Mouse (Mus musculus) heart, embryonic 11.5 days (tissue): ENCODE results near the gene Sema6b. TPM values are rescaled to one million over a fixed set of nuclear protein-coding genes. Genes with fewer than 3 reads are reported as not detected.
A peak's percentile ranks its signal among the peaks of the same experiment; 100 is the strongest.

Source experiments
- ATAC-seq: fragments of 200-750 bp; cut with Nextera tagmentation; replicated peaks from 2 replicates; pipeline ENCODE4 v1.8.0; 2017; ENCODE audit warnings: moderate library complexity; ENCODE audit not compliant: insufficient number of reproducible peaks, low FRiP score, low TSS enrichment
- H3K27ac ChIP-seq: fragments of 300-500 bp; sonication (generic); 2 replicates; pipeline ENCODE4 v1.5.1; 2014; ENCODE audit warnings: mild to moderate bottlenecking, low read depth, low read length
- H3K27me3 ChIP-seq: fragments of 300-500 bp; sonication (generic); 2 replicates; pipeline ENCODE4 v1.6.1; 2014; ENCODE audit warnings: mild to moderate bottlenecking, low read length, mixed read lengths; ENCODE audit not compliant: control insufficient read depth, insufficient read depth
- H3K36me3 ChIP-seq: fragments of 300-500 bp; sonication (generic); 2 replicates; pipeline ENCODE4 v1.6.1; 2014; ENCODE audit warnings: mild to moderate bottlenecking, low read length, moderate library complexity, mixed read lengths; ENCODE audit not compliant: control insufficient read depth, insufficient read depth
- H3K4me1 ChIP-seq: fragments of 300-500 bp; sonication (generic); 2 replicates; pipeline ENCODE4 v1.6.1; 2014; ENCODE audit warnings: low read length; ENCODE audit not compliant: control insufficient read depth, insufficient read depth
- H3K4me2 ChIP-seq: fragments of 300-500 bp; sonication (generic); 2 replicates; pipeline ENCODE4 v1.6.1; 2014; ENCODE audit warnings: mild to moderate bottlenecking, moderate library complexity
- H3K4me3 ChIP-seq: fragments of 300-500 bp; sonication (generic); 2 replicates; pipeline ENCODE4 v1.5.1; 2014; ENCODE audit warnings: low read depth, low read length
- H3K9ac ChIP-seq: fragments of 300-500 bp; sonication (generic); 2 replicates; pipeline ENCODE4 v1.6.1; 2014; ENCODE audit warnings: mild to moderate bottlenecking, low read depth, low read length, moderate library complexity
- H3K9me3 ChIP-seq: fragments of 300-500 bp; sonication (generic); replicated peaks from 2 replicates; pipeline ENCODE4 v1.6.1; 2016; ENCODE audit warnings: low read length; ENCODE audit not compliant: control insufficient read depth
- WGBS: fragments of 180-500 bp; shearing (Covaris S2); extraction: QIAGEN DNeasy Blood & Tissue Kit; methylation state at CpG from one replicate; pipeline ENCODE4 v1.1.7; 2014; ENCODE audit not compliant: insufficient replicate concordance; 5-methylcytosine and 5-hydroxymethylcytosine counted together
- polyA plus RNA-seq: library from polyadenylated mRNA; unstranded; fragments of >200 nt; fragmentation: Nextera tagmentation; extraction: Ambion mirVana; gene quantifications from 2 replicates; pipeline ENCODE4 v1.2.1, GENCODE M21; 2014

The Sema6b gene
- polyA plus RNA-seq, 1 experiment from 2014 or later: 0.33 TPM

DNA sequence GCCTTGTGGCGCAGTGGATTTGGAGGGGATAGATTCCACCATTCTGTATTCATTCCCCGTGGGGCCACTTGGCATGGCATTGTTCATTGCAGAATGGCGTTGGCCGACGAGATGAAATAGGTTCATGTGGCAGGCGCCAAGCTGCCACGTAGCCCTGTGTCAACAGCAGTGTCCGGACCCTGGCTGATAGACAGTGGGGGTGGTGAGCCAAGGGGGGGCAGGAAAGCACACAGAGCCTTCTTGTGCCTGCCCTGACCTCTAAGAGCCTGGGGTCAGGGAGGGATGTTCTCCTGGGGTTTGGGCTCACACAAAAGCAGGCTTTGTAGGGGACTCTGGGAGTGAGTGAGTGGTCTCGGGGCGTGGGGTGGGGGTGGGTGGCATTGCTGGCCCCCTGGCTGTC is 30.5 kb upstream of the Sema6b start:
- Histone ChIP-seq H3K9ac (no peak overlapping the region), H3K4me2 (no peak overlapping the region)
- ATAC-seq: 0 out of 2 replicates have a peak, but pooled peaks have one; percentile 31

DNA sequence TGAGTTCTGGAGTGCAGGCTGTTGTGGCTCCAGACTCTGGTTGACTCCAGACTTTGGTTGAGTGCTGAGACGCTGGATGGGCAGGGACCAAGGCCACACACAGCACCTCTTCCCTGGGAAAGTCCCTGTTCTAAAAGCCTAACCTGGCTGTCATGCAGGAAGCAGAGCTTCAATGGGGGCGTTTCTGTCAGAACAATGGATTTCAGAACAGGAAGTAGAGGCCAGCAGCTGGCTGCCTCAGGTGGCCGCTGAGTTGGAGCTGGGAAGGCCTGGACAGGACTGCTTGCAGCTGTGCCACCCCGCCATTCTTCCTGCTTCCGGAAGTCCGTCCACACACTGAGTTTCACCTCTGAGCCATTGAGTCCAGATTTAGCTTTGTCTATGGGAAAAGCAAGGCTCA is 29.7 kb upstream of the Sema6b start:
- Histone ChIP-seq H3K9ac (no peak overlapping the region), H3K9me3 (no peaks in the 10 kb centered on the region), H3K4me3 (no peak overlapping the region), H3K36me3 (no peaks in the 10 kb centered on the region; the same call in none of the 2 replicates), H3K27me3 (no peaks in the 10 kb centered on the region), H3K4me2 (no peak overlapping the region), H3K27ac (no peak overlapping the region; the same call in 1 of the 2 replicates), H3K4me1 (peaks cover 11% of the 10 kb centered on the region; the same call in 1 of the 2 replicates)
- WGBS: 54% methylated on average over 6 of the region's 6 CpGs
- ATAC-seq: no peak

More for the DNA sequence above, 30.5 kb upstream of the Sema6b start:
- Histone ChIP-seq H3K36me3 (no peaks in the 10 kb centered on the region; the same call in none of the 2 replicates), H3K9me3 (no peaks in the 10 kb centered on the region), H3K4me3 (no peak overlapping the region), H3K27me3 (no peaks in the 10 kb centered on the region), H3K27ac (no peak overlapping the region), H3K4me1 (peaks cover 11% of the 10 kb centered on the region; the same call in 1 of the 2 replicates)
- 58% methylated on average over 10 of the region's 10 CpGs for WGBS

DNA sequence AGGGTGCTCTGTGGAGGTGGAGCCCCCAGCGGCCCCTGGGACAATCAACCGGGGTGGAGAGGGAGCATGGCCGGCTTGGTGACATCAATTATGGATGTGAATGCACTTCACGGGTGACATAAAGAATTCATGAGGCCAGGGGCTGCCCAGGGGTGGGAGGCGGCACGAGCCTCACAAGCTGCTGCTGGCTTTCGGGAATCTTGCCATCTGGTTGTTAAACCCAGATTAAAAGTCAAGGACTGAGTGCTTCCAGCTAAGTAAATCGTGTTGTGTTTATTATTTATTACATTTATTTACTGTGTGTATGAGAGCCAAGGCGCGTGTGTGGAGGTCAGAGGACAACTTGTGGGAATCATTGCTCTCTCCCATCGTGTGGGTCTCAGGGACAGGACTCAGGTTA is 25.5 kb upstream of the Sema6b start:
- no peak for ATAC-seq
- Histone ChIP-seq H3K4me3 (no peak overlapping the region), H3K27me3 (no peaks in the 10 kb centered on the region), H3K36me3 (no peaks in the 10 kb centered on the region), H3K9me3 (no peaks in the 10 kb centered on the region), H3K4me1 (peaks cover 16% of the 10 kb centered on the region), H3K4me2 (no peak overlapping the region), H3K27ac (no peak overlapping the region), H3K9ac (no peak overlapping the region)
- 66% methylated on average over 11 of the region's 11 CpGs for WGBS

DNA sequence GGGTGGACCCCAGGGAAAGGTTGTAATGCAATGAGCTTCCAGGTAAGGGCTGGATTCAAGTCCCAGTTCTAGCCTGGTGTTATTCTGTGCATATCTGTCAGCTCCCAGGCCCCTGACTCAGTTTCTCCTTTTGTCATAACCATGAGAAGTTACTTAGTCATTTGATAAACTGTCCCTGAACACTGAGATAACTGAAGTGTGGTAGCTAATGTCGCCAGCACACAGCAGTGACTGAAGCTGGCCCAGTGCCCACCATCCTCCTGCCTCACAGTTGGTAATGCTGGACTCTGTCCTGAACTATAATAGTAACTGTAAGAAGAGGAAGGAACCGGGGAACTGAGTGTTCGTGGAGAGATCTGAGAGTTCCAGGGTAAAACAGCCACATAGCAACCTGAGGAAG is 24.4 kb upstream of the Sema6b start:
- Histone ChIP-seq H3K9me3 (no peaks in the 10 kb centered on the region), H3K4me2 (no peak overlapping the region), H3K27ac (no peak overlapping the region), H3K4me3 (no peak overlapping the region), H3K4me1 (peaks cover 8% of the 10 kb centered on the region), H3K9ac (no peak overlapping the region), H3K36me3 (no peaks in the 10 kb centered on the region), H3K27me3 (0 out of 2 replicates have a peak, but pooled peaks cover 2% of the 10 kb centered on the region)
- 69% methylated on average over 3 of the region's 3 CpGs for WGBS
- ATAC-seq: no peak

DNA sequence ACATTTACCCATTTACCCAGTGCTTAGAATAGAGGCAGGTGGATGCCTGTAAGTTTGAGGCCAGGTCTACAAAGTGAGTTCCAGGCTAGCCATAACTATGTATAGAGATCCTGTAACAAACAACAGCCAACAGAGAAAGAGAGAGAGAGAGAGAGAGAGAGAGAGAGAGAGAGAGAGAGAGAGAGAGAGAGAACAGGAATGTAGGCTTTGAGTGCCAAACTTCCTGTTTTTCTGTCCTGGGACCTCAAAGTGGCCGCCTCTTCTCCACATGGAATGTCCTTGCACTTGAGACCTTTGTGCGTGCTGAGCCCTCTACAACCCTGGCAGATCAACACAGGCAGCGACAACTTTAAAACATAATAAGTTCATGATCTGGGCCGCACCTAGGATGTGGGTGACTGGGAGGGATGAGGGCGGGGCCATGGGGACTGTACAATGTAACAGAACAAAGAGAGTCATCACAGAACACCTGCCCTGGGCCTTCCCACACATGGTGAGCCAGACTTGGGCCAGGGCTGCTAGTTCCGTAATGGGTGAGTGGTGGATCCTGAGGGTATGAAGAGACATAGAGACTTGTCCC is 23.5 kb upstream of the Sema6b start:
- H3K4me2 ChIP-seq: no peak overlapping the region
- 70% methylated on average over 6 of the region's 6 CpGs for WGBS
- no peak for ATAC-seq
- H3K36me3 ChIP-seq: no peaks in the 10 kb centered on the region
- H3K9ac ChIP-seq: no peak overlapping the region
- no peak overlapping the region for H3K27ac ChIP-seq
- H3K4me3 ChIP-seq: no peak overlapping the region
- H3K4me1 ChIP-seq: peaks cover 8% of the 10 kb centered on the region
- H3K27me3 ChIP-seq: peaks cover 8% of the 10 kb centered on the region
- H3K9me3 ChIP-seq: no peaks in the 10 kb centered on the region

DNA sequence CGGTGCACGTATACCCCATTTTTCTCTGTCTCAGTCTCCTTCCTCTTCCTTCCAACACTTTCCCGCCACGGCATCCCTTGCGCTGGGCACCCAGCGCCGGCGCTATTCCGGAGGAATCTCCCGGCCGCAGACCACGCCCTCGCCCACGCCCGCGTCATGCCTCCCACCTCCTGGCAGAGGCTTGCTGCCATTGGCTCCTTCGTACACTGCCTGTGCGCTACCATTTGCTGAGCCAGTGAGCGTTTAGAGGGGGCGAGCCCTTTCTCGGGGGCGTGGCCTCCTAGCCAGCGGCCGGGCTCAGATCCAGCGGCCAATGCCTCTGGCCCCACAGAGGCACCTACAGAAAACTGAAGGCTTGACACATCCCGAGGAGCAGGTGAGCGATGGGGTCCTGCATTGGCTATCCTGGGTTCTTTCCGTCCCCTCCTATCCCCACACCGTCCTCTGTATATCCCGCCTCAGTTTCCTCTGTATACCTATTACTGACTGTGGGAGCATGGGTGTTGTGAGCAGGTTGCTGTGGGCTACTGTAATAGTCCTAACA is 22.2 kb upstream of the Sema6b start, which contains the start of gene Tnfaip8l1:
Gene Tnfaip8l1 (plus strand): TSS at position 247 of the 544 bp plus-strand sequence.
- H3K4me3 ChIP-seq: peak within 1 kb of the TSS; percentile 44
- peaks cover 20% of the 10 kb centered on the region for H3K27me3 ChIP-seq
- peak; percentile 95 for ATAC-seq
- peak within 1 kb of the TSS; percentile 66 for H3K9ac ChIP-seq
- no peak within 1 kb of the TSS for H3K27ac ChIP-seq
- H3K36me3 ChIP-seq: no peaks in the 10 kb centered on the region
- peaks cover 8% of the 10 kb centered on the region for H3K4me1 ChIP-seq
- WGBS: under 1% methylated on average over 30 of the region's 30 CpGs
- peak within 1 kb of the TSS; percentile 90 for H3K4me2 ChIP-seq
- H3K9me3 ChIP-seq: no peaks in the 10 kb centered on the region

DNA sequence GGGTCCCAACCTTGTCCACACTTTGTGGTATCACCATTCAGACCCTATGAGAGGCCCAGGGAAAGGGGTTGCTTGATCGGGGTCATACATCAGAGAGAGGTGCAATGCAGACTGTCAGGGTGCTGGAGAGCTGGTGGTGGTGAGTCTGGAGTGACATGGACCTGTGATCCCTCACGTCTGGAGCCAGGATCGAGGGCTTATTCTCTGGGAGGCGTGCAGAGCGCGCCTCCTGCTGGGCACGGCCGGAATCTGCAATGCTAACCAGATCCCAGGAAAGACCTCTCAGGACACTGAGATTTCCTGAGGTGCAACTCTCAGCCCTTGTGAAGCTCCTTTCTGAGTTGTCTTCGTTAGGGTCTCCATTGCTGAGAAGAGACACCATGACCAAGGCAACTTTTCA is 19.6 kb upstream of the Sema6b start:
- 2% methylated on average over 9 of the region's 9 CpGs for WGBS
- H3K9me3 ChIP-seq: no peaks in the 10 kb centered on the region
- H3K4me1 ChIP-seq: peaks cover 8% of the 10 kb centered on the region
- no peak overlapping the region for H3K9ac ChIP-seq
- H3K27ac ChIP-seq: no peak overlapping the region
- peaks cover 46% of the 10 kb centered on the region for H3K27me3 ChIP-seq
- ATAC-seq: no peak
- no peak overlapping the region for H3K4me2 ChIP-seq
- no peak overlapping the region for H3K4me3 ChIP-seq
- no peaks in the 10 kb centered on the region for H3K36me3 ChIP-seq

DNA sequence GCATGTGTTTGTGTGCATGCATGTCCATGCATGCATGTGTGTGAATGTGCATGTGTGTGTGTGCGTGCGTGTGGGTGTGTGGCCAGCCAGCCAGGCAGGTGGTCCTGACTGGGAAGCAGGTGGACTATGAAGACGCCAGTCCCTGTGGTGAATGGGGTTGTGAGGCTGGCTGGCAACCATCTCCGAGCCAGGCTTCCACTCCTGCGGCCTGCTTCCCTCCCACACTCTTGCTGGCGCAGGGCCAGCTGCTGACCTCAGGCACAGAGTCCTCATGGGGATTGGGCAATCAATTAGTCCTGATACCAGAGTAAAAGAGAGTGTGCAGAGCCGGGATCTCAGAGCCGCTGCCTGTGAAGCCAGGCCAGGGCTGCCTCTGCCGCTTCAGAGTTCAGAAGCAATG is 13.5 kb upstream of the Sema6b start:
- Histone ChIP-seq H3K27me3 (peaks cover 75% of the 10 kb centered on the region), H3K9me3 (no peaks in the 10 kb centered on the region), H3K9ac (no peak overlapping the region), H3K4me1 (peaks cover 3% of the 10 kb centered on the region; the same call in 1 of the 2 replicates), H3K4me3 (no peak overlapping the region), H3K27ac (no peak overlapping the region), H3K4me2 (no peak overlapping the region), H3K36me3 (no peaks in the 10 kb centered on the region)
- ATAC-seq: 0 out of 2 replicates have a peak, but pooled peaks have one; percentile 15
- whole genome bisulfite sequencing: 34% methylated on average over 9 of the region's 9 CpGs

DNA sequence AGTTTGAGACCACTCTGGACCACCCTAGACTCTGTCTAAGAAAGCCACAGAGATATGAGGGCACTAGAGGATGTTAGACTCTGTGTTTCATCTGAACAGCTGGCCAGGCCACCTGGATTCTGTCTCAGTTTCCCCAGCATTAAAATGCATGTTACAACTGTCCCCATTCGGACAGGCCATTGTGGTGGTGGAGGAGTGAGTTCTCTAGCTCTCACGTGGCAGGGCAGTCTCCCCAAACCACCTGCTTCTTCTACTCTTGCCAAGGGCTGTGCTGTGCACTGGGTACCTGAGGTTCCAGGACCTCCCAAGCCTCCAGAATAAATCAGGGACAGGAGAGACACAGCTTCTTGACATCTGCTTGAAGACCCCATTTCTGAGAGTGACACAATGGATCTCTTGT is 9.8 kb upstream of the Sema6b start:
- Histone ChIP-seq H3K4me1 (peaks cover 3% of the 10 kb centered on the region; the same call in 1 of the 2 replicates), H3K36me3 (no peaks in the 10 kb centered on the region), H3K27ac (no peak overlapping the region), H3K27me3 (peaks cover 76% of the 10 kb centered on the region), H3K9me3 (no peaks in the 10 kb centered on the region), H3K4me2 (no peak overlapping the region), H3K4me3 (no peak overlapping the region), H3K9ac (no peak overlapping the region)
- 29% methylated on average over 2 of the region's 2 CpGs for WGBS
- no peak for ATAC-seq
